Mouse (Mus musculus): ENCODE results near the gene Hdac4.

The Hdac4 gene

GRCm38 (mm10) chr1:92130470-92131100 lies 64.9 kb downstream of the Hdac4 start:
- ATAC-seq (ENCODE audit: low TSS enrichment): peak; percentile 55

- no peak for ATAC-seq (ENCODE audit: low TSS enrichment)
These were observed 65.7 kb downstream of the Hdac4 start for GRCm38 (mm10) chr1:92129751-92130150.

- ATAC-seq (ENCODE audit: low TSS enrichment): peak; percentile 52; the same call in 1 of the 2 replicates
These were observed 67.7 kb downstream of the Hdac4 start for GRCm38 (mm10) chr1:92127785-92128184.

GRCm38 (mm10) chr1:92127366-92127765 lies 68.1 kb downstream of the Hdac4 start:
- ATAC-seq (ENCODE audit: low TSS enrichment): no peak

- no peak for ATAC-seq (ENCODE audit: low TSS enrichment)
These were observed 70.8 kb downstream of the Hdac4 start for GRCm38 (mm10) chr1:92124497-92125201.

GRCm38 (mm10) chr1:92119303-92119702 lies 76.2 kb downstream of the Hdac4 start:
- no peak for ATAC-seq (ENCODE audit: low TSS enrichment)

- ATAC-seq (ENCODE audit: low TSS enrichment): no peak
These were observed 77.9 kb downstream of the Hdac4 start for GRCm38 (mm10) chr1:92117597-92117996.

GRCm38 (mm10) chr1:92116169-92116568 lies 79.3 kb downstream of the Hdac4 start:
- ATAC-seq (ENCODE audit: low TSS enrichment): no peak

- no peak for ATAC-seq (ENCODE audit: low TSS enrichment)
These were observed 81.4 kb downstream of the Hdac4 start for GRCm38 (mm10) chr1:92114091-92114490.

GRCm38 (mm10) chr1:92113243-92114009 lies 82.1 kb downstream of the Hdac4 start:
- 0 out of 2 replicates have a peak, but pooled peaks have one; percentile 38 for ATAC-seq (ENCODE audit: low TSS enrichment)

- ATAC-seq (ENCODE audit: low TSS enrichment): no peak
These were observed 82.9 kb downstream of the Hdac4 start for GRCm38 (mm10) chr1:92112591-92112990.

- ATAC-seq (ENCODE audit: low TSS enrichment): no peak
These were observed 83.9 kb downstream of the Hdac4 start for GRCm38 (mm10) chr1:92111551-92111950.

- no peak for ATAC-seq (ENCODE audit: low TSS enrichment)
These were observed 84.5 kb downstream of the Hdac4 start for GRCm38 (mm10) chr1:92111026-92111425.

- ATAC-seq (ENCODE audit: low TSS enrichment): no peak
These were observed 86.3 kb downstream of the Hdac4 start for GRCm38 (mm10) chr1:92109221-92109620.

- ATAC-seq (ENCODE audit: low TSS enrichment): no peak
These were observed 86.9 kb downstream of the Hdac4 start for GRCm38 (mm10) chr1:92108556-92108955.

GRCm38 (mm10) chr1:92107996-92108395 lies 87.5 kb downstream of the Hdac4 start:
- ATAC-seq (ENCODE audit: low TSS enrichment): no peak

- no peak for ATAC-seq (ENCODE audit: low TSS enrichment)
These were observed 88.0 kb downstream of the Hdac4 start for GRCm38 (mm10) chr1:92107521-92107920.

GRCm38 (mm10) chr1:92106486-92107160 lies 88.9 kb downstream of the Hdac4 start:
- ATAC-seq (ENCODE audit: low TSS enrichment): no peak

GRCm38 (mm10) chr1:92104718-92105117 lies 90.8 kb downstream of the Hdac4 start:
- no peak for ATAC-seq (ENCODE audit: low TSS enrichment)

- ATAC-seq (ENCODE audit: low TSS enrichment): no peak
These were observed 91.5 kb downstream of the Hdac4 start for GRCm38 (mm10) chr1:92103971-92104370.

GRCm38 (mm10) chr1:92103377-92103776 lies 92.1 kb downstream of the Hdac4 start:
- ATAC-seq (ENCODE audit: low TSS enrichment): no peak

GRCm38 (mm10) chr1:92102825-92103224 lies 92.7 kb downstream of the Hdac4 start:
- ATAC-seq (ENCODE audit: low TSS enrichment): no peak
